Mouse (Mus musculus) neural tube, embryonic 15.5 days (tissue): ENCODE data around the gene Thbs1. TPM values are rescaled to one million over a fixed set of nuclear protein-coding genes. Genes with fewer than 3 reads are reported as not detected.

Experiments
- ATAC-seq: fragments of 200-750 bp; cut with Nextera tagmentation; 2 replicates; pipeline ENCODE4 v1.8.0; 2017; ENCODE audit warnings: mild to moderate bottlenecking, moderate TSS enrichment, moderate library complexity; ENCODE audit not compliant: low FRiP score
- H3K27ac ChIP-seq: fragments of 300-500 bp; sonication (generic); replicated peaks from 2 replicates; pipeline ENCODE4 v1.5.1; 2015; ENCODE audit warnings: mild to moderate bottlenecking, inconsistent platforms
- H3K27me3 ChIP-seq: fragments of 300-500 bp; sonication (generic); replicated peaks from 2 replicates; pipeline ENCODE4 v1.6.1; 2015; ENCODE audit warnings: inconsistent platforms
- H3K36me3 ChIP-seq: fragments of 300-500 bp; sonication (generic); 2 replicates; pipeline ENCODE4 v1.6.1; 2015; ENCODE audit warnings: inconsistent platforms
- H3K4me1 ChIP-seq: fragments of 300-500 bp; sonication (generic); 2 replicates; pipeline ENCODE4 v1.6.1; 2015; ENCODE audit warnings: inconsistent platforms
- H3K4me2 ChIP-seq: fragments of 300-500 bp; sonication (generic); 2 replicates; pipeline ENCODE4 v1.6.1; 2015; ENCODE audit warnings: inconsistent platforms, mild to moderate bottlenecking, moderate library complexity
- H3K4me3 ChIP-seq: fragments of 300-500 bp; sonication (generic); replicated peaks from 2 replicates; pipeline ENCODE4 v1.5.1; 2015; ENCODE audit warnings: mild to moderate bottlenecking, inconsistent platforms
- H3K9ac ChIP-seq: fragments of 300-500 bp; sonication (generic); replicated peaks from 2 replicates; pipeline ENCODE4 v1.6.1; 2015; ENCODE audit warnings: mild to moderate bottlenecking, inconsistent platforms
- H3K9me3 ChIP-seq: fragments of 300-500 bp; sonication (generic); replicated peaks from 2 replicates; pipeline ENCODE4 v1.6.1; 2016; ENCODE audit warnings: inconsistent platforms
- WGBS: fragments of 180-500 bp; shearing (Covaris S2); methylation state at CpG from one replicate; pipeline ENCODE4 v1.1.7; 2015; ENCODE audit warnings: mixed read lengths; 5-methylcytosine and 5-hydroxymethylcytosine counted together
- polyA plus RNA-seq: library from polyadenylated mRNA; unstranded; fragments of >200 nt; fragmentation: Nextera tagmentation; extraction: Ambion mirVana; gene quantifications from 2 replicates; pipeline ENCODE4 v1.2.1, GENCODE M21; 2015

Thbs1 gene
- polyA plus RNA-seq, 1 experiment from 2014 or later: 8.6 TPM

GRCm38 (mm10) chr2:118116180-118116579 lies 4.5 kb downstream of the Thbs1 start:
- peaks cover 10% of the 10 kb centered on the region for H3K27me3 ChIP-seq
- WGBS: 26% methylated on average over 2 of the region's 2 CpGs
- peaks cover 15% of the 10 kb centered on the region; the same call in 1 of the 2 replicates for H3K36me3 ChIP-seq
- H3K4me2 ChIP-seq: peak overlapping the region; percentile 15; the same call in 1 of the 2 replicates
- H3K4me1 ChIP-seq: peaks cover 37% of the 10 kb centered on the region
- no peak overlapping the region for H3K9ac ChIP-seq
- no peak overlapping the region; the same call in 1 of the 2 replicates for H3K27ac ChIP-seq
- no peaks in the 10 kb centered on the region for H3K9me3 ChIP-seq
- H3K4me3 ChIP-seq: no peak overlapping the region
- ATAC-seq: peak; percentile 56; the same call in 1 of the 2 replicates

GRCm38 (mm10) chr2:118116754-118117290 lies 5.1 kb downstream of the Thbs1 start:
- H3K4me2 ChIP-seq: no peak overlapping the region
- WGBS: 62% methylated on average over 3 of the region's 3 CpGs
- peaks cover 15% of the 10 kb centered on the region; the same call in 1 of the 2 replicates for H3K36me3 ChIP-seq
- no peak for ATAC-seq
- H3K4me1 ChIP-seq: peaks cover 32% of the 10 kb centered on the region
- no peaks in the 10 kb centered on the region for H3K9me3 ChIP-seq
- H3K9ac ChIP-seq: no peak overlapping the region
- no peak overlapping the region for H3K27ac ChIP-seq
- no peak overlapping the region for H3K4me3 ChIP-seq
- H3K27me3 ChIP-seq: peaks cover 10% of the 10 kb centered on the region

DNA sequence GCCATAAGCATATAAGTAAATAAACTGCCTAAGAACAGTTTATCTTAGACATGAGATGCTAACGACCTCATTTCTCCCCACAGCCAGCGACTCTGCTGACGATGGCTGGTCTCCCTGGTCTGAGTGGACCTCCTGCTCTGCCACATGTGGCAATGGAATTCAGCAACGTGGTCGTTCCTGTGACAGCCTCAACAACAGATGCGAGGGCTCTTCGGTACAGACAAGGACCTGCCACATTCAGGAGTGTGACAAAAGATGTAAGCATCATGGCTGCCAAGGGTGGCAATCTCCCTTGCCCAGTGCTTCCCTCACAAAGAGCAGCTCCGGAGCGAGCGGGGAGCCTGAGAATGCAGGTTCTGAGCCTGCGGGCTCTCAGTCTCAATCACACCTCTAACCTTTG lies 5.7 kb downstream of the Thbs1 start:
- H3K36me3 ChIP-seq: peaks cover 15% of the 10 kb centered on the region; the same call in 1 of the 2 replicates
- WGBS: 75% methylated on average over 11 of the region's 11 CpGs
- H3K9me3 ChIP-seq: no peaks in the 10 kb centered on the region
- no peak for ATAC-seq
- no peak overlapping the region for H3K4me3 ChIP-seq
- peaks cover 28% of the 10 kb centered on the region for H3K4me1 ChIP-seq
- H3K4me2 ChIP-seq: no peak overlapping the region
- H3K27me3 ChIP-seq: peaks cover 9% of the 10 kb centered on the region
- no peak overlapping the region for H3K9ac ChIP-seq
- H3K27ac ChIP-seq: no peak overlapping the region

DNA sequence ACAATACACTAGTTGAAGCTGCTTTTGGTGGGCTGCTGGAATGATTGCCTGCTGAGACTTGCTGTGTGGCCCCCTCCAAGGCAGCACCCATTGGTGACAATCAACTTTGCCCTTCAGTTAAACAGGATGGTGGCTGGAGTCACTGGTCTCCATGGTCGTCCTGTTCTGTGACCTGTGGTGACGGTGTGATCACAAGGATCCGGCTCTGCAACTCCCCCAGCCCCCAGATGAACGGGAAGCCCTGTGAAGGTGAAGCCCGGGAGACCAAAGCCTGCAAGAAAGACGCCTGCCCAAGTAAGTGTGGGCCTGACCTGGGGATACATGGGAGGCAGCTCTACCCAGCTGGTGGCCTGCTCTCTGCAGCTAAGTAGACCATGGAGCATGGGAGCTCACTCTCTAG lies 6.4 kb downstream of the Thbs1 start:
- Histone ChIP-seq H3K4me2 (no peak overlapping the region), H3K27ac (no peak overlapping the region), H3K27me3 (peaks cover 3% of the 10 kb centered on the region), H3K9ac (no peak overlapping the region), H3K9me3 (no peaks in the 10 kb centered on the region), H3K4me3 (no peak overlapping the region), H3K4me1 (peaks cover 27% of the 10 kb centered on the region), H3K36me3 (peaks cover 15% of the 10 kb centered on the region; the same call in 1 of the 2 replicates)
- ATAC-seq: no peak
- WGBS: 75% methylated on average over 6 of the region's 6 CpGs

DNA sequence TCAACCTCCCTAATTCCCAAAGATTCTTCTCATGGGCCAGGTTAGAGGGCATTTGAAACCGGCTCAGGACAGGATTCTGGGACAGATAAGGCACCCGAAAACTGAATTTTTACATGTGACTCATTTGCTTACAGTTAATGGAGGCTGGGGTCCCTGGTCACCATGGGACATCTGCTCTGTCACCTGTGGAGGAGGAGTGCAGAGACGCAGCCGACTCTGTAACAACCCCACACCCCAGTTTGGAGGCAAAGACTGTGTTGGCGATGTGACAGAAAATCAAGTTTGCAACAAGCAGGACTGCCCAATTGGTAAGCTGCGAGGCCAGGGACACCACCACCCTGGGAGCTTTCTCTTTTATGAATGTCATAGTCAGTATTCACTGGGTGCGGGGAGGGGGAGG lies 6.8 kb downstream of the Thbs1 start:
- Histone ChIP-seq H3K4me3 (no peak overlapping the region), H3K9ac (no peak overlapping the region), H3K27ac (no peak overlapping the region), H3K9me3 (no peaks in the 10 kb centered on the region), H3K4me2 (no peak overlapping the region), H3K36me3 (peaks cover 15% of the 10 kb centered on the region; the same call in 1 of the 2 replicates), H3K27me3 (no peaks in the 10 kb centered on the region), H3K4me1 (peaks cover 27% of the 10 kb centered on the region)
- no peak for ATAC-seq
- WGBS: 94% methylated on average over 7 of the region's 7 CpGs

- Histone ChIP-seq H3K36me3 (peaks cover 15% of the 10 kb centered on the region; the same call in 1 of the 2 replicates), H3K9ac (no peak overlapping the region), H3K4me1 (peaks cover 22% of the 10 kb centered on the region), H3K4me3 (no peak overlapping the region), H3K27me3 (no peaks in the 10 kb centered on the region), H3K27ac (no peak overlapping the region), H3K9me3 (no peaks in the 10 kb centered on the region), H3K4me2 (no peak overlapping the region)
- WGBS: 97% methylated on average over 12 of the region's 12 CpGs
- ATAC-seq: no peak
These were observed 8.0 kb downstream of the Thbs1 start for GRCm38 (mm10) chr2:118119684-118120083.

GRCm38 (mm10) chr2:118120095-118120494 lies 8.4 kb downstream of the Thbs1 start:
- Histone ChIP-seq H3K4me2 (no peak overlapping the region), H3K27me3 (no peaks in the 10 kb centered on the region), H3K4me3 (no peak overlapping the region), H3K36me3 (peaks cover 15% of the 10 kb centered on the region; the same call in 1 of the 2 replicates), H3K9ac (no peak overlapping the region), H3K4me1 (peaks cover 17% of the 10 kb centered on the region), H3K9me3 (no peaks in the 10 kb centered on the region), H3K27ac (no peak overlapping the region)
- no peak for ATAC-seq
- 97% methylated on average over 11 of the region's 11 CpGs for WGBS

GRCm38 (mm10) chr2:118120751-118121150 lies 9.1 kb downstream of the Thbs1 start:
- Histone ChIP-seq H3K27me3 (no peaks in the 10 kb centered on the region), H3K9me3 (no peaks in the 10 kb centered on the region), H3K4me2 (no peak overlapping the region), H3K36me3 (peaks cover 15% of the 10 kb centered on the region; the same call in 1 of the 2 replicates), H3K4me3 (no peak overlapping the region), H3K9ac (no peak overlapping the region), H3K4me1 (peaks cover 11% of the 10 kb centered on the region), H3K27ac (no peak overlapping the region)
- WGBS: 91% methylated on average over 7 of the region's 7 CpGs
- ATAC-seq: no peak

DNA sequence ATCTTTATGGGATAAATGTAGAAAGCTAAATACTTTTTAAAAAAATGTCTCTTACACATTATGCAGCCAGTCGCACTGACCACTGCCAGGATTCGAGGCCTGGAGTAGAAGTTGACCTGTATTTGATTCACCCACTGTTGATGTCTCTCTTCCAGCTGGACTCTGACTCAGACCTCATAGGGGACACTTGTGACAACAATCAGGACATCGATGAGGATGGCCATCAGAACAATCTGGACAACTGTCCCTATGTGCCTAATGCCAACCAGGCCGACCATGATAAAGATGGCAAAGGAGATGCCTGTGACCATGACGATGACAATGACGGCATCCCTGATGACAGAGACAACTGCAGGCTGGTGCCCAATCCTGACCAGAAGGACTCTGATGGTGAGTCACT lies 10.6 kb downstream of the Thbs1 start:
- H3K9ac ChIP-seq: no peak overlapping the region
- no peaks in the 10 kb centered on the region for H3K4me1 ChIP-seq
- no peak overlapping the region for H3K27ac ChIP-seq
- H3K9me3 ChIP-seq: no peaks in the 10 kb centered on the region
- H3K27me3 ChIP-seq: no peaks in the 10 kb centered on the region
- peaks cover 15% of the 10 kb centered on the region; the same call in 1 of the 2 replicates for H3K36me3 ChIP-seq
- H3K4me3 ChIP-seq: no peak overlapping the region
- 93% methylated on average over 6 of the region's 6 CpGs for WGBS
- H3K4me2 ChIP-seq: no peak overlapping the region
- no peak for ATAC-seq

DNA sequence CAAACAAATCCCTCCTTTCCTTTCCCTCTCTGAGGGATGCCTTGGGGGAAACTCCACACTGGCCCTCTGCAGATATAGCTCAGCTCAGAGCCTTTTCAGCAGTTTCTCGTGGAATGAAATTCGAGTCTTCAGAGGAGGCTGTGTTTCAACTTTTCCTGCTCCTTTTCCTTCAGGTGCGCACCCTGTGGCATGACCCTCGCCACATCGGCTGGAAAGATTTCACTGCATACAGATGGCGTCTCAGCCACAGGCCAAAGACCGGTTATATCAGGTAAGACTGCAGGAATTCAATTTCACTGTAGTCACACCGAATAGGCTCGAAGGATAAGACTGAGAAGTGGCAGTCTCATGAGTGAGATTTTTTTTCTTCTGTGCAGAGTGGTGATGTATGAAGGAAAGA lies 12.1 kb downstream of the Thbs1 start:
- ATAC-seq: 0 out of 2 replicates have a peak, but pooled peaks have one; percentile 38
- no peak overlapping the region for H3K4me3 ChIP-seq
- peaks cover under 1% of the 10 kb centered on the region; the same call in 1 of the 2 replicates for H3K4me1 ChIP-seq
- H3K9me3 ChIP-seq: no peaks in the 10 kb centered on the region
- no peak overlapping the region for H3K27ac ChIP-seq
- no peaks in the 10 kb centered on the region for H3K27me3 ChIP-seq
- no peak overlapping the region for H3K4me2 ChIP-seq
- 84% methylated on average over 9 of the region's 9 CpGs for WGBS
- no peak overlapping the region for H3K9ac ChIP-seq
- peaks cover 14% of the 10 kb centered on the region; the same call in 1 of the 2 replicates for H3K36me3 ChIP-seq

DNA sequence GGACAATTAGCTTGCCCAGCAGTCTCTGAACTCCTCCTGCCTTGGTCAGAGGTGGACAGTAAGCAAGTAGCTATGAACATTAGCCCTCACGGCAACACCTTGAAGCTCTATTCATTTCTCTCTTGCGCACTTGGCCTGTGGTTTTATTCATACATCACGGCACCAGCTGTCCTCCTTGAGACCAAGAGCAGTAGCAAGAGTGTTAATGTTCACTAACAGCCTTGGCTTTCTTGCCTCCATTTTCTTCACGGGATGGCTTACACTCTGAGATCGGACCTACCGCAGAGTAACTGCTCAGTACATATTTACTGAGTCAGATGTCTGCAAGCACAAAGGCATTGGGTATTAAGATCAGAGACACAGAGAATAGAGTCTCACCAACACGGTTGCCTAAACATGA lies 12.8 kb downstream of the Thbs1 start:
- Histone ChIP-seq H3K9me3 (no peaks in the 10 kb centered on the region), H3K4me3 (no peak overlapping the region), H3K27ac (no peak overlapping the region), H3K27me3 (no peaks in the 10 kb centered on the region), H3K4me1 (peaks cover 4% of the 10 kb centered on the region; the same call in 1 of the 2 replicates), H3K4me2 (no peak overlapping the region), H3K9ac (no peak overlapping the region), H3K36me3 (peaks cover 8% of the 10 kb centered on the region; the same call in 1 of the 2 replicates)
- no peak for ATAC-seq
- 90% methylated on average over 7 of the region's 7 CpGs for WGBS

- H3K9ac ChIP-seq: no peak overlapping the region
These were observed 13.7 kb downstream of the Thbs1 start for GRCm38 (mm10) chr2:118125211-118125939.

More at GRCm38 (mm10) chr2:118125211-118125939, 13.7 kb downstream of the Thbs1 start:
- H3K4me1 ChIP-seq: peaks cover 4% of the 10 kb centered on the region; the same call in 1 of the 2 replicates
- no peak overlapping the region for H3K27ac ChIP-seq
- no peak overlapping the region for H3K4me3 ChIP-seq
- WGBS: 76% methylated on average over 11 of the region's 11 CpGs
- no peaks in the 10 kb centered on the region for H3K9me3 ChIP-seq
- no peaks in the 10 kb centered on the region for H3K27me3 ChIP-seq
- H3K4me2 ChIP-seq: no peak overlapping the region
- no peak for ATAC-seq
- no peaks in the 10 kb centered on the region for H3K36me3 ChIP-seq
